Mouse (Mus musculus): ENCODE results near the gene Plekha5. TPM values are rescaled to one million over a fixed set of nuclear protein-coding genes. Genes with fewer than 3 reads are reported as not detected.

Plekha5 gene
- polyA plus RNA-seq, 1 experiment, result 53.1 TPM

DNA sequence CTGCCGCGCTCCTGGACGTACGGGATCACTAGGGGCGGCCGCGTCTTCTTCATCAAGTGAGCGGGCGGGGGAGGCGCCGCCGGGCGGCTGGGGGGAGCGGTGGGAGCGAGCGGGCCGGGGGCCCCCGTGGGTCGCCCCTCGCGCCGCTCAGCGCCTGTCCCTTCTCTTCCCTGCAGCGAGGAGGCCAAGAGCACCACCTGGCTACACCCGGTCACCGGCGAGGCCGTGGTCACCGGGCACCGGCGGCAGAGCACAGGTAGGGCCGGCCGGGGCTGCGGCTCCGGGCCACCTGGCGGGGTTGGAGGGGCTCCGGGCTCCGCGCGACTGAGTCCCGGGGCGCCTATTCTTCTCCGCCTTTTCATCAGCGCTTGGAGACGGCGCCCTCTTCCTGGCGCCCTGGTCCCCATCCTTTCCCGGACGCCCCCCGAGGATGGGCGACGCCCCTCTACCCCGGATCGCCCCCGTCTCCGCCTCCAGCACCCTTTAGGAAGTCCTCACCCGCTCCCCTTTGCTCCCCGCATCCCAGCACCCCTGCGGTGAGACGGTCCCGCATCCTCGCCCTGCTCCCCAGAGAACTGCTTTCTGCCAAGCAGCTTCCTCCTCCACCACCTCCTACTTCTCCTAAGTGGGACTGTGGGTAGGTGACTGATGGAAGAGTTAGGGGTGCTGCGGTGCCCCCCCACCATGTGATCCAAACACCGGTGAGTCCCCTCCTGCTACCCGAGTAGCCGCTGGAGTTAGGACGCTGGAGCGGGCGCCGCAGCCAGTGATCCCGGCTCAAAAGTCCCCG, 542 bp downstream of the Plekha5 start:
- Histone ChIP-seq H3K4me3 (ENCODE audit: insufficient read depth, low read length) (peak overlapping the region; percentile 85), H3K4me1 (ENCODE audit: control insufficient read depth, insufficient read depth, low read length) (peaks cover 6% of the 10 kb centered on the region), H3K27ac (ENCODE audit: insufficient read depth, low read length) (peak overlapping the region; percentile 79)
- no peak for TF ChIP-seq POLR2A (IDR thresholded peaks at IDR 0.05; ENCODE audit: low read depth, low read length)
- no peak for TF ChIP-seq CTCF (IDR thresholded peaks at IDR 0.05; ENCODE audit: borderline replicate concordance, insufficient read depth, low read length)

DNA sequence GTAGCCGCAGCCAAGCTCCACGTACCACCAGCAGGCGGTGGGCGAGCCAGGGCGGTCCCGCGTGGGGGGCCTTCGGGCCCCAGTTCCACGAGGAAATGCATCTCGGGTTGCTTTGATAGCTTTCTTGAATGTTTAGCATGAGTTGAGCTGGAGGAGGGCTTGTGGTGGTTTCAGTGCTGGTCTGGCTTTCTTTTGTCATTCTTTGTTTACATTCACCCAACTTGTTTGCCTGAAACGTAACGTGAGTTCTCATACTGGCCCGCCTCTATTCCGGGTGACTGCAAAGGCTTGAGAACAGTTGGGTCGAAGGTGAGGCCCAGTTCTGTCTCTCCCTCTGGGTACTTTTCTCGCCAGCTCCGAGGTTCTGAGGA, 1.1 kb downstream of the Plekha5 start:
- H3K4me1 ChIP-seq (ENCODE audit: control insufficient read depth, insufficient read depth, low read length), result peaks cover 6% of the 10 kb centered on the region
- peak overlapping the region; percentile 85 for H3K4me3 ChIP-seq (ENCODE audit: insufficient read depth, low read length)
- H3K27ac ChIP-seq (ENCODE audit: insufficient read depth, low read length), result peak overlapping the region; percentile 59; the same call in 1 of the 2 replicates
- TF ChIP-seq POLR2A (IDR thresholded peaks at IDR 0.05; ENCODE audit: low read depth, low read length) (no peak), CTCF (IDR thresholded peaks at IDR 0.05; ENCODE audit: borderline replicate concordance, insufficient read depth, low read length) (no peak)

DNA sequence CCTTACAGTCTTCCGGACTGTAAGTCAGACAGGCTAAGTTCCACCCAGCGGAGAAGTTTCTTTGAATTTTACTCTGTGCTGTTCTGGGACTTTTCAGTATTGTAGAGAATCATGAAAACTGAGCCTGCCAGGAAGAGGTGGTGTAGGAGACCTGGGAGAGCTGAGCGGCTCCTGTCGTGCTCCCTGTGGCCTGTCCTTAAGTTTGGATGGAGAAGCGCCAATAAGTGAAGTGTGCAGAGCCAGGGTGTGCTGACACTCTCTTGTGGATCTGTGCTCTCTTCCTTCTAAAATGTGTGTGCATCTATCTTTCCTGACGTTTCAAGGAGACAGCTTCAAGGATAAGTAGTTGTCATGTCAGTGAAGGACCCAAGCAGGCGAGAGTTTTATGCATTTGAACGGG, 5.4 kb downstream of the Plekha5 start:
- no peak overlapping the region for H3K4me3 ChIP-seq (ENCODE audit: insufficient read depth, low read length)
- H3K4me1 ChIP-seq (ENCODE audit: control insufficient read depth, insufficient read depth, low read length), result peaks cover 2% of the 10 kb centered on the region; the same call in 1 of the 2 replicates
- no peak overlapping the region for H3K27ac ChIP-seq (ENCODE audit: insufficient read depth, low read length)
- TF ChIP-seq POLR2A (IDR thresholded peaks at IDR 0.05; ENCODE audit: low read depth, low read length) (no peak), CTCF (IDR thresholded peaks at IDR 0.05; ENCODE audit: borderline replicate concordance, insufficient read depth, low read length) (no peak)

DNA sequence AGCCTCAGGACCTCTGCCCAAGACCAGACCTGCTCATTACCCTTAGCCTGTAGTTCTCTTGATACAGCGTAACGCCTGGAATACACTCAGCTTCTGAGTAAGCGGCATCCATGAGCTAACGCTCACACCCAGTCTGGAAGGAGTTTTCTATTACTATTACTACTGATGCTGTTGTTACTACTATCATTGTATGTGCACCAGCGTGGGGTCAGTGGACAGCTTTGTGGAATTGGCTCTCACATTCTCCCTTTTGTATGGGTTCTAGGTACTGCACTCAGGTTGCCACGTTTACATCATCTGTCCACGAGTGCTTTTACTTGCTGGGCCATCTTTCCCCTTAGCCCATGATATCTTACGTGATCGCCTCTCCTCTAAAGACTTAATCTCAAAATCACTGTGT, 8.5 kb downstream of the Plekha5 start:
- H3K4me3 ChIP-seq (ENCODE audit: insufficient read depth, low read length), result no peak overlapping the region
- TF ChIP-seq POLR2A (IDR thresholded peaks at IDR 0.05; ENCODE audit: low read depth, low read length), result no peak
- TF ChIP-seq CTCF (IDR thresholded peaks at IDR 0.05; ENCODE audit: borderline replicate concordance, insufficient read depth, low read length), result no peak
- H3K4me1 ChIP-seq (ENCODE audit: control insufficient read depth, insufficient read depth, low read length), result no peaks in the 10 kb centered on the region
- no peak overlapping the region for H3K27ac ChIP-seq (ENCODE audit: insufficient read depth, low read length)

DNA sequence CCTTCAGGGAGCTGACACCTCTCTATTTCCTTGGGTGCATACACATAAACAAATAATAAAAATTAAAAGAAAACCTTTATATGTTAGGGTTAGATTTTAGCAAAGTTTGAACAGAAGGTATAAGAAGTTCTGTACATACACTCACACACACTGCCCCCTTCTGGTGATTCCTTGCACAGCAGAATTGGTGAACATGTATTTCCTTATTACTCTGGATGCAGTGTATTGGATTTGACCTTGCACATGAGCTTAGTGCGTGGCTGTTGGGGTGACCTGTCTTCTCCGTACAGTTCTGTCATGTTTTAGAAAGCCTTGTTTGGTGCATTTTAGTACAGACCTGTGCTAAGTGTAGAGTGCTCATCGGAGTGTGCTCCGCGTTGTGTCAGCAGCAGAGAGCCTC, 19.5 kb downstream of the Plekha5 start:
- TF ChIP-seq CTCF (IDR thresholded peaks at IDR 0.05; ENCODE audit: borderline replicate concordance, insufficient read depth, low read length) (no peak), POLR2A (IDR thresholded peaks at IDR 0.05; ENCODE audit: low read depth, low read length) (no peak)
- H3K4me1 ChIP-seq (ENCODE audit: control insufficient read depth, insufficient read depth, low read length), result no peaks in the 10 kb centered on the region
- no peak overlapping the region for H3K4me3 ChIP-seq (ENCODE audit: insufficient read depth, low read length)
- H3K27ac ChIP-seq (ENCODE audit: insufficient read depth, low read length), result no peak overlapping the region

DNA sequence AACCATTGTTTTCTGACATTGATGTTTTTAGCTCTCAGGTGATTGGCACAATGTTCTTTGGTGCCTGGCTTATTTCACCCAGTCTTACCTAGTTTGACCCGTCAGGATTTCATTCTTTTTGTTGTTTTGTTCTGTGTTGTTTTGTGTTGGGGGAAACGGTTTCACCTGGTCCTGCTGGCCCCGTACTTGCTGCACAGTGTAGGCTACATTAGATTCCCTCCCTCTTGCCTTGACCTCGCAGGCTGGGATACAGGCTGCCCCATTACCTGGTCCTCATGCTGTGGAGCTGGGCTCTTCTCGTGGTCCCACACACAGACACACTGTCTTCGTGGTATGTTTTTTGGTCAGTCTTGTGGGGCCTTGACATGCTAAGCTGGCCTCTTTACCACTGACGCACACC, 20.3 kb downstream of the Plekha5 start:
- Histone ChIP-seq H3K27ac (ENCODE audit: insufficient read depth, low read length) (no peak overlapping the region), H3K4me1 (ENCODE audit: control insufficient read depth, insufficient read depth, low read length) (no peaks in the 10 kb centered on the region), H3K4me3 (ENCODE audit: insufficient read depth, low read length) (no peak overlapping the region)
- TF ChIP-seq POLR2A (IDR thresholded peaks at IDR 0.05; ENCODE audit: low read depth, low read length) (no peak), CTCF (IDR thresholded peaks at IDR 0.05; ENCODE audit: borderline replicate concordance, insufficient read depth, low read length) (no peak)

DNA sequence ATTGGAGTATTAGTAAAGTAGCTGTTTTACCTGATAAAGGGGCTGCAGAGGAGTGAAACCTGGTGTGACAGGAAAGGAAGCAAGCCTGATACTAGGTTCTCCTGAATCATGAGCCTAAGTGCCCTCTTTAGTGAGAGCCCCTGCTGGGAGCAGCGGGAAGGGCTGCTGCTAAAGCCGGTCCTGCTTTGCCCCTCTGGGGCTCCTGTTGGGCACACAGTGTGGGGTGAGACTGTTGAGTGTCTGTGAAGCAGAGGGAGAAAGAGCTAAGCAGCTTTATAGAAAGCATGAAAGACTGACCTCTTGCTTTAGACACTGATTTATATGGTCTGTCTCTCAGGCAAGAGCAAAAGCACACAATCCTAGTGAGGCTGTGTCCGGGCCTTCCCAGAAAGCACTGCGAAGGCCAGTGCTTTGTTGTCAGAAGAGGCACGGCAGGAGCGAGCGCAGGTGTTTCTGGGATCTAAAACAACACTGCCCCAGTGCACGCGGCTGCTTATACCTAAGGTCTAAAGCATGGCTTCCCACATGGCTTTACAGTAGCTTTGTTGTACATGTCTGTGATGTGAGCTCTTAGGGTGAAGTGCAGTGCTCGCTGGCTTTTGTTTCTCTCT, 21.1 kb downstream of the Plekha5 start:
- Histone ChIP-seq H3K27ac (ENCODE audit: insufficient read depth, low read length) (no peak overlapping the region), H3K4me1 (ENCODE audit: control insufficient read depth, insufficient read depth, low read length) (no peaks in the 10 kb centered on the region), H3K4me3 (ENCODE audit: insufficient read depth, low read length) (no peak overlapping the region)
- no peak for TF ChIP-seq CTCF (IDR thresholded peaks at IDR 0.05; ENCODE audit: borderline replicate concordance, insufficient read depth, low read length)
- TF ChIP-seq POLR2A (IDR thresholded peaks at IDR 0.05; ENCODE audit: low read depth, low read length), result no peak

DNA sequence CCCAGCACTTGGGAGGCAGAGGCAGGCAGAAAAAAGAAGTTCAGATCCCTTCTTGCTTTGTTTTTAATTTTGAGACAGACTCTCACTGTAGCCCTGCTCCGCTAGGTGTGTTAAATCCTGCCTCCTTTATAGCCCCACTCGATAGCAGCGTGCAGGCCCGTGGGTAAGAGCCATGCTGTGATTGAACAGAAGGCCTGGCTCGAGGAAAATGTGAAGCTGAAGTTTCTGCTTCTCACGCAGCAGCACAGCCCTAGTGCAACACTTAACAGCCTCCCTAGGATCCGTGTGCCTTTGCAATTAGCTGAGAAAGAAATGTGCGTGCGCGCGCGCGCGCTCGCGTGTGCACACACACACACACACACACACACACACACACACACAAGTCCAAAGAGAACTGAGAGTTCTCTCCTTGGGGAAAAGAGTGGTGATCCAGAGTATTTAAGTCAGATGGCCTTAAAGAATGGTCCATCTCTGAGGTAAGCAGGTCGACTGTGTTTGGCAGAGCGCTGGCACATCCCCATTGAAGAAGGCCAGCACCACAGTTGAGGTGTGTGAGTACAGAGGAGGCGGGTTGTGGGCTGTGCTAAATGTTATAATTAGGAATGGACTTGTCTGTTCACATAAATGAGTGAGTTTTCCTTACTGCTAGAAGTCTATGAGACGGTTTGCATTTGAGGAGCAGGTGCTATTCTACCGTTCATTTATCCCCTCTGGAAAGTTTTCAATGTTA, 24.3 kb downstream of the Plekha5 start:
- H3K27ac ChIP-seq (ENCODE audit: insufficient read depth, low read length), result no peak overlapping the region
- no peak overlapping the region for H3K4me3 ChIP-seq (ENCODE audit: insufficient read depth, low read length)
- H3K4me1 ChIP-seq (ENCODE audit: control insufficient read depth, insufficient read depth, low read length), result no peaks in the 10 kb centered on the region
- no peak for TF ChIP-seq POLR2A (IDR thresholded peaks at IDR 0.05; ENCODE audit: low read depth, low read length)
- TF ChIP-seq CTCF (IDR thresholded peaks at IDR 0.05; ENCODE audit: borderline replicate concordance, insufficient read depth, low read length), result no peak

DNA sequence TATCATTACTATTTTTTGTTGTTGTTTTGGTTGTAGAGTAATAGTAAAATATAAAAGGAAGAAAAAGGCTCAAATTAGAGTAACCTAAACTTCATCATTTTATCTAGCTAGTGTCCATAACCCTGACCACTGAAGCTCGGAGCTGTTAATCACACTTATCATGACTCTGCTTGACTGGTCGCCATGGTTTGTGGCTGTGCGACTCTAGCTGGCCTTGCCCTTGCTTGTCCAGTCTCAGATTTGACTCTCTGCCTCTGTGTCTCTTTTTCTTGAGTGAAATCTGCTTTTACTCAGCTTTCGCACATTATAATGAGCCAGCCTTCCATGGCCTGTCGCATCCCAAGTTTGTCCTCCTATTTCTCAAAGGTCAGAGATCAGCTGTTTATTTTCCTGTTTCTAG, 26.8 kb downstream of the Plekha5 start:
- TF ChIP-seq CTCF (IDR thresholded peaks at IDR 0.05; ENCODE audit: borderline replicate concordance, insufficient read depth, low read length), result no peak
- no peak for TF ChIP-seq POLR2A (IDR thresholded peaks at IDR 0.05; ENCODE audit: low read depth, low read length)
- no peak overlapping the region for H3K27ac ChIP-seq (ENCODE audit: insufficient read depth, low read length)

DNA sequence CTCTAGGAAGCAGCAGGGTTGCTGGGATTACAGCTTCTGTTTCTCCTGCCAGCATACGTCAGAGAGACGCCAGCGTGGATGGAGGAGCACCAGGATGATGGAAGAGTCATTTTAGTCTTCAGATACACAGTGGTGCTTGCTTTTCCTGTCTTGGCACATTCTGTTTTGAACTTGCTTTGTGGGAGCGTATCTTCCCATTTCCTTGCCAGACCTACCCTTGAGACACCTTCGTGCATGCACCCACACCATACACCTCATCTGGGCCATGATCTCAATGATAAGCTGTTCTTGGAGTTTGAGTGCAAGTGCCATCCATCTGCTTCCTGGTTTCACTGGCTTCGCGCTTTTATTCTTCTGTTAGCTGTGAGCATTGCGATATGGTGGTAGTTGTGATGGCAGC, 28.9 kb downstream of the Plekha5 start:
- Histone ChIP-seq H3K4me1 (ENCODE audit: control insufficient read depth, insufficient read depth, low read length) (peaks cover 2% of the 10 kb centered on the region), H3K4me3 (ENCODE audit: insufficient read depth, low read length) (no peak overlapping the region)
- no peak for TF ChIP-seq POLR2A (IDR thresholded peaks at IDR 0.05; ENCODE audit: low read depth, low read length)
- no peak for TF ChIP-seq CTCF (IDR thresholded peaks at IDR 0.05; ENCODE audit: borderline replicate concordance, insufficient read depth, low read length)

More for the DNA sequence above, 26.8 kb downstream of the Plekha5 start:
- no peak overlapping the region for H3K4me3 ChIP-seq (ENCODE audit: insufficient read depth, low read length)
- no peaks in the 10 kb centered on the region for H3K4me1 ChIP-seq (ENCODE audit: control insufficient read depth, insufficient read depth, low read length)

More for the DNA sequence above, 28.9 kb downstream of the Plekha5 start:
- H3K27ac ChIP-seq (ENCODE audit: insufficient read depth, low read length), result no peak overlapping the region
